In genomic region chr17:43501223-43501622, GRCm38 (mm10) we compare ENCODE assay signal across 19 mouse cellular contexts. TPM values are rescaled to one million over a fixed set of nuclear protein-coding genes. Genes with fewer than 3 reads are reported as not detected.
"Had no signal": no experiment of that assay in that cellular context is flagged by ENCODE, and none has a peak within 500 bp of the region (broad histone marks: within the 10 kb centered on the region; RNA-seq: fewer than 3 reads in every experiment).

No protein-coding gene starts in this region.

- H3K9me3 ChIP-seq: limb, embryonic 13.5 days; midbrain, embryonic 13.5 days; neural tube, embryonic 15.5 days; stomach, embryonic 15.5 days had no signal

- H3K4me3 ChIP-seq: limb, embryonic 13.5 days; midbrain, embryonic 13.5 days; myocyte; neural tube, embryonic 15.5 days; stomach, embryonic 15.5 days had no signal

- H3K4me1 ChIP-seq: limb, embryonic 13.5 days; midbrain, embryonic 13.5 days; neural tube, embryonic 15.5 days; stomach, embryonic 15.5 days had no signal

- H3K27ac ChIP-seq: limb, embryonic 13.5 days; liver, embryonic 14.5 days; midbrain, embryonic 13.5 days; neural tube, embryonic 15.5 days; stomach, embryonic 15.5 days had no signal

- H3K36me3 ChIP-seq: limb, embryonic 13.5 days; midbrain, embryonic 13.5 days; neural tube, embryonic 15.5 days; stomach, embryonic 15.5 days had no signal

- DNase-seq: left cerebral cortex, postnatal 4 days; lung, adult 18-20 months; retina, postnatal 1 day; right cerebral cortex, postnatal 4 days; thymus, postnatal 36 days had no signal

- H3K9ac ChIP-seq: limb, embryonic 13.5 days; liver, embryonic 14.5 days; midbrain, embryonic 13.5 days; neural tube, embryonic 15.5 days; stomach, embryonic 15.5 days had no signal

- H3K4me2 ChIP-seq: limb, embryonic 13.5 days; midbrain, embryonic 13.5 days; neural tube, embryonic 15.5 days; stomach, embryonic 15.5 days had no signal

- ATAC-seq: midbrain, embryonic 13.5 days had no signal

- H3K27me3 ChIP-seq: limb, embryonic 13.5 days; midbrain, embryonic 13.5 days; neural tube, embryonic 15.5 days; stomach, embryonic 15.5 days had no signal

RNA-seq across cellular contexts. Expression of gene Mep1a, which starts 1.4 kb away (rescaled TPM):
- total RNA-seq: layer of hippocampus, adult 8-10 months; layer of hippocampus, postnatal 14 days; left cerebral cortex, adult 18-20 months; left cerebral cortex, postnatal 4 days; liver, adult 2 months; midbrain, postnatal 0 days had no signal
- polyA plus RNA-seq: limb, embryonic 13.5 days; lung, embryonic 16.5 days; midbrain, postnatal 0 days; myocyte; neural tube, embryonic 11.5 days had no signal

RNA-seq across cellular contexts. Expression of gene Ankrd66, which starts 42.2 kb away (rescaled TPM):
- total RNA-seq: left cerebral cortex, postnatal 10 days; liver, adult 2 months; midbrain, postnatal 0 days had no signal
- polyA plus RNA-seq: liver, adult 2 months had no signal
